Mouse (Mus musculus) erythroblast, embryonic 14.5 days (primary cell): ENCODE data around the gene Yif1a.

ENCODE experiments used
- GATA1 ChIP-seq: IDR thresholded peaks from 2 replicates; pipeline ENCODE4 v1.6.1; 2012; ENCODE audit warnings: low read length, inconsistent platforms, mixed read lengths
- TAL1 ChIP-seq: IDR thresholded peaks from 3 replicates; pipeline ENCODE4 v1.6.1; 2012; ENCODE audit warnings: low read length, inconsistent platforms, mixed read lengths

- TF ChIP-seq TAL1 (no peak), GATA1 (no peak)
These were observed 18.4 kb upstream of the Yif1a start for GRCm38 (mm10) chr19:5069978-5070377.
